25 mouse cellular contexts compared by ENCODE assay signal in the genomic region with DNA sequence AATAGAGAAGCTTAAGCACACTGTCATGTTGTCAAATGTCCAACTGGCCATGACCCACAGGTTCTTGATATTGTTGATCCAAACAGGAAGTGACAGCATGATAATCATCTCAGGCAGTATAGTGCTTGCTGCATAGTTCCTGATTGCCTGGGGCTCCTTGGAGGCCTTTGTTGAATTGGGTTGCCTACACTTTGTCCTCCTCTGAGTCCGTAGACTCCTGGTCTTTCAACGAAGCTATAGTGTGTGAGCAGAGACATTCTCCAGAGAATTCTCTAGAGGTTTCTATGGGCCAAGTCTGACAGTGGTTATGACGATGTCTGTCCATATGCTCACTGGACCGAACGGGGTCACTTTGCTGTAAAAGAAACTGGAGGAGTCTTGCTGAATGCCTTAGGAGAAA. TPM values are rescaled to one million over a fixed set of nuclear protein-coding genes. Genes with fewer than 3 reads are reported as not detected.
"Had no signal": no experiment of that assay in that cellular context is flagged by ENCODE, and none has a peak within 500 bp of the region (broad histone marks: within the 10 kb centered on the region; RNA-seq: fewer than 3 reads in every experiment).

No protein-coding gene starts in this region.

- DNase-seq: cerebellum, adult 2 months; cerebellum, adult 8-10 months; cerebellum, adult 9-10 months; cerebellum, adult 9-11 months; cerebellum, postnatal 10 days; cerebellum, postnatal 14 days; cerebellum, postnatal 25 days; cerebellum, postnatal 36 days; embryo, embryonic 11 days; forebrain, postnatal 0 days; gastrocnemius, adult 2 months; gastrocnemius, postnatal 10 days; gastrocnemius, postnatal 14 days; gastrocnemius, postnatal 25 days; gastrocnemius, postnatal 36 days; heart, adult 11 months; heart, adult 18-20 months; heart, adult 2 months had no signal

- ATAC-seq: forebrain, embryonic 13.5 days; forebrain, embryonic 14.5 days; forebrain, embryonic 15.5 days; forebrain, embryonic 16.5 days; forebrain, postnatal 0 days had no signal

RNA-seq across cellular contexts. Expression of a gene that starts 5.8 kb away (rescaled TPM):
- total RNA-seq: common myeloid progenitor, adult 5-6 weeks; gastrocnemius, adult 18-20 months; gastrocnemius, adult 2 months; gastrocnemius, postnatal 25 days; gastrocnemius, postnatal 36 days; heart, adult 18-20 months; heart, adult 2 months; heart, adult 8-10 months had no signal
